Mouse (Mus musculus) kidney, postnatal 4 days (tissue): ENCODE results near the gene Slc29a1.

Source experiments
- DNase-seq, 2 experiments: peaks; one replicate each; pipeline ENCODE4 v3.0.0; 2021; ENCODE audit warnings: mixed read lengths in 2 of 2

Gene Slc29a1

DNA sequence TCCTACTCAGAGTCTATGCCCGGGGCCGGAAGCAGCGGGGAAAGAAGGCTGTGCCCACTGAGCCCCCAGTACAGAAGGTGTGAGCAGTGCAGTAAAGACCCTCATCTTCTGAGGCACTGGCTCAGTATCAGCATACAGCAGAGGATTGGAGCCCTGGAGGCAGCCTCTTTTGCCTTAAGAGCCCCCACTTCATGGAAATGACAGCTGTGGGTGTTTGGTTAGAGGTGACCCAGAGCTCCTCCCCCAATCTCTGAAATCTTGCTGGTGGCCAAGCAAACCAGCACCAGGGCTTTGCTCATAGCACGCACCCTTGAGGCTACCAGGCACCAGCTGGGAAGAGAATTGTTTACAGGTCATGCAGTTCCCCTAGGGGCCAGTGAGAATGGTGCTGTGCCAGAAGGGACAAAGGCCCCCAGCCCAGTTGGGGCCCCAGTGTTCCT, 32.2 kb downstream of the Slc29a1 start:
- no peak for DNase-seq

DNA sequence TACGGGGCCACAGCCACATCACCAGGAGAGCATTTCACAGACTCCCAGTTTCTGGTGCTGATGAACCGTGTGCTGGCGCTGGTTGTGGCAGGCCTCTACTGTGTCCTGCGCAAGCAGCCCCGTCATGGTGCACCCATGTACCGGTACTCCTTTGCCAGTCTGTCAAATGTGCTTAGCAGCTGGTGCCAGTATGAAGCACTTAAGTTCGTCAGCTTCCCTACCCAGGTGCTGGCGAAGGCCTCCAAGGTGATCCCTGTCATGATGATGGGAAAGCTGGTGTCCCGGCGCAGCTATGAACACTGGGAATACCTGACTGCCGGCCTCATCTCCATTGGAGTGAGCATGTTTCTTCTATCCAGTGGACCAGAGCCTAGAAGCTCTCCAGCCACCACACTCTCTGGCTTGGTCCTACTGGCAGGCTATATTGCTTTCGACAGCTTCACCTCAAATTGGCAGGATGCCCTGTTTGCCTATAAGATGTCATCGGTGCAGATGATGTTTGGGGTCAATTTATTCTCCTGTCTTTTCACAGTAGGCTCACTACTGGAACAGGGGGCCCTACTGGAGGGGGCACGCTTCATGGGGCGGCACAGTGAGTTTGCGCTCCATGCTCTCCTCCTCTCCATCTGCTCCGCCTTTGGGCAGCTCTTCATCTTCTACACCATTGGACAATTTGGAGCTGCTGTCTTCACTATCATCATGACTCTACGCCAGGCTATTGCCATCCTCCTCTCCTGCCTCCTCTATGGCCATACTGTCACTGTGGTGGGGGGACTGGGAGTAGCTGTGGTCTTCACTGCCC, 32.8 kb downstream of the Slc29a1 start:
- DNase-seq, result peak in 1 of 2 experiments; percentile 31

DNA sequence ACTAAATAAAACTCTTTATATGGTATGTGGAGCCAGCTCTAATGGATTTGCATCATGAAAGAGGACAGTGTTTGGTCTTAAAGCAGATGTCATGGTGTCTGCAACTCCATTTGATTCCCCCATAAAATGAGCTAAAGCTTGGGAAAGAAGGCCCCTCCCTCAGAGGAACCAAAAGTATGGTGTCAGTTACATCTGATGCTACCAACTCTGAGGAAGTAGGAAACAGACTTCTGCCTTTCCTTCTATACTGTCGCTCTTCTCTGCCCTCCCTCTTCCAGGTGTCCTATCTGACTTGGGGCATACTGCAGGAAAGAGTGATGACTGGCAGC, 33.4 kb downstream of the Slc29a1 start:
- no peak for DNase-seq

DNA sequence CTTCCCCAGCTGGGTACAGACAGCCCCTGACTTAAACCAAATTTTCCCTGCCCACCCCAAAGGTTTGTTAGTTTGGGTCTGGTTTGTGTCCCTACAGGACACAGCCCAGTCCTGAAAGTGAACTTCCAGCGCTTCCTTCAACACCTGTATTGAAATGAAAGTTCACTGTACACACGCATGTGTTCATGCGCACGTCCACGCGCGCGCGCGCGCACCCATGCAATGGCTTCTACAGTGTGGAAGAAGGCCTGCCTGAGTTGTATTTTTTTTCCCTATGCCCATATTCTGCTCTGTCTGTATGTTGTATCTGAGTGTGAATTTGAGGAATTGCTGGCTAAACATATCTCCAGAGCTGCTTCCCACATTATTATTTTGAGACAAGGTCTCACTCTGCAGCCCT, 34.3 kb downstream of the Slc29a1 start:
- DNase-seq, result no peak

DNA sequence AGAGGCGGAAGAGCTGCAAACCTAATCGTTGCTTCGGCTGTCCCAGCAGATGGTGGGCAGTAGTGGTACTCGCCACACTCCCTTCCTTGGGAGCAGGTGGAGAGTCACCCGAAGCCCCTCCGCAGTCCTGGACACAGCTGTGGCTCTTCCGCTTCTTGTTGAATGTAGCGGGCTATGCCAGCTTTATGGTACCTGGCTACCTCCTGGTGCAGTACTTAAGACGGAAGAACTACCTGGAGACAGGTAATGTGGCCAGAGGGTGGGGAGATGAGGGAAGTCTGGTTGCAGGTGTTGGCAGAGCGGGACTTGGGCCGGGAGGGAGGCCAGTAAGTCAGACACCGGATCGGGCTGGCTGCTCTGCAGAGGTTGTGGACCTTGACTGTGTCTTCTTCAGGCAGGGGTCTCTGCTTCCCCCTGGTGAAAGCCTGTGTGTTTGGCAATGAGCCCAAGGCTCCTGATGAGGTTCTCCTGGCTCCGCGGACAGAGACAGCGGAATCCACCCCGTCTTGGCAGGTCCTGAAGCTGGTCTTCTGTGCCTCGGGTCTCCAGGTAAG, 34.8 kb downstream of the Slc29a1 start:
- DNase-seq, result peak; percentile 30 to 57

DNA sequence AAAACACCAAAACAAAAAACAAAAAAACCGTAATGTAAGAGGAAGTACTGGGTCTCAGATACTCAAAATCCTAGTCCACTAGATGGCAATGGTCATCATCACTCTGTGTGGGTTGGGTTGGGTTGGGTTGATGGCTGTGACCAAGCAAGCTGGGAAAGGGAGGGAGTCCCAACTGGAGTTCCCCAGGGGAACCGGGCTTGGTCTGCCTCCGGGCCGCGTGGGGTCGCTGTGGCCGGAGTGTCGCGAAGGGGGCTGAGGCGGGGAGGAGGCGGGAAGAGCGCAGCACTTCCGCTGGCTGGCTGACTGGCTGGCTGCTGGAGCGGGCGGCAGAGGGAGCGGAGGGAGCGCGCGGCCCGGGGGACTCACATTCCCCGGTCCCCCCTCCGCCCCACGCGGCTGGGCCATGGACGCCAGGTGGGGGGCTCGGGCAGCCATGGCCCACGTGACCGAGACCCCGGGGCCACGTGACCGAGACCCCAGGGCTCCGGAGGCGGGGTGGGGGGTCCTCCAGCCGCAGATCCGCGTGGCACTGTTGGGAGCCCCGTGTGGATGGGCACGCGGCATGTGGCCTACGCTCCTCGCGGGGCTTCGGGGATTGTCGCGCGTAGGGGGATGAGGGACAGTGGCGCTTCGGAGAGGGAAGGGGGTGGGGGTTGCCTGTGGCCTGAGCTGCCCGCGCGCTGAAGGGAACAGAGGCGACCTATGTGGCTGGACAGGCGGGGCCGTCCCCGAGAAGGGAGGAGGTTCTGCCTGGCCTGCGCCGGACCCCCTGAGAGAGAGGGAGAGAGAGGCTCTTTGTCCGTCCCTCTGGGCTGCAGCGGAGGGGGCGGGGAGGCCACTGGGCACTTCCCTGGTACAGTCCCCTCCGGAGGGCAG, 35.5 kb downstream of the Slc29a1 start, which contains the start of gene Slc35b2:
Slc35b2 (plus strand) TSS at position 220 of the 876 bp plus-strand sequence.
- DNase-seq, result peak; percentile 96 to 97

DNA sequence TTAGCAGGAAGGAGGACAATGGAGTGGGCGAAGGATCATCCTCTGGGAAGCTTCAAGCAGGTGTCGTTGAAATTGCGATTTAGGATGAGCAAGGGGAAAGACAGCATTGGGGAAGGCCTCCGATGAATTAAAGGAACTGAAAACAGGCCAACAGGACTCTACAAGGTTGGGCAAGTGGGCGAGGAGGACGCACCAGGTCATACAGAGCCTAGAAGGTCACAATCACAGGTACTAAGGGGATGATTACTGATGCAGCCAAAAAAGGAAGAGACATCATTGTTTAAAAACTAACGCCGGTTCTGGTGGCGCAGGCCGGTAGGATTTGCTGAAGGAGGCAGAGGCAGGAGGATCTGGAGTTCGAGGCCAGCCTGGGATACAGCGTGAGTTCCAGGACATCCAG, 36.2 kb downstream of the Slc29a1 start:
- no peak for DNase-seq

DNA sequence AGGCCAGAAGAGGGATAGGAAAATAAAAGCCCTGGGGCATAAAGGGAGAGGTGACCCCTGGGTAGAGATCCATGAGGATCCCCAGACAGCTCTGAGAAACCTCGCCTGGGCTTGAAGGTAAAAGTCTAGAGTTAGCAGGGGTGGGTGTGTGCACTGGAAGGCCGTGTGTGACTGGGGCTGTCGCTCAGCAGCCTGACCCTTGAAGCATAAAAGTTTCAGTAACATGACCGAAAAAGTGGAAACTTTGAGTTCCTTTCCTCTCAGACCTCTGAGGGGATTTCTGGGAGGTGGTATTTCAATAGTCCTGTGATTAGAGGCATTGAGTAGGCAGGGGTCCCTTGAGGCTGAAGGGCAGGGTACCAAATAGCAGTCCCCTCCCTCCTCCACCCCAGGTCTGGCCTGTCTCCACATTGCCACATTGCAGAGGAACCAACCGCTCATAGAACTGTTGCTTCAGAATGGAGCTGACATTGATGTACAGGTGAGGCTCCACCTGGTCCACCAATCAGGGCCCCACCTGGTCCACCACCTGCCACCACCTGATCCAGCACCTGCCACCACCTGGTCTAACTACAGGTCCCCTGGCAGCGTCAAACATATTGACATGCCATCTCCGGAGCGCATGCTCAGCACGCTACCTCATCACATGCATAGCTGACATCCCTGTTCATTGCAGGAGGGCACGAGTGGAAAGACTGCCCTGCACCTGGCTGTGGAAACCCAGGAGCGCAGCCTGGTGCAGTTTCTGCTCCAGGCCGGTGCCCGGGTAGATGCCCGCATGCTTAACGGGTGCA, 39.5 kb downstream of the Slc29a1 start:
- no peak for DNase-seq

DNA sequence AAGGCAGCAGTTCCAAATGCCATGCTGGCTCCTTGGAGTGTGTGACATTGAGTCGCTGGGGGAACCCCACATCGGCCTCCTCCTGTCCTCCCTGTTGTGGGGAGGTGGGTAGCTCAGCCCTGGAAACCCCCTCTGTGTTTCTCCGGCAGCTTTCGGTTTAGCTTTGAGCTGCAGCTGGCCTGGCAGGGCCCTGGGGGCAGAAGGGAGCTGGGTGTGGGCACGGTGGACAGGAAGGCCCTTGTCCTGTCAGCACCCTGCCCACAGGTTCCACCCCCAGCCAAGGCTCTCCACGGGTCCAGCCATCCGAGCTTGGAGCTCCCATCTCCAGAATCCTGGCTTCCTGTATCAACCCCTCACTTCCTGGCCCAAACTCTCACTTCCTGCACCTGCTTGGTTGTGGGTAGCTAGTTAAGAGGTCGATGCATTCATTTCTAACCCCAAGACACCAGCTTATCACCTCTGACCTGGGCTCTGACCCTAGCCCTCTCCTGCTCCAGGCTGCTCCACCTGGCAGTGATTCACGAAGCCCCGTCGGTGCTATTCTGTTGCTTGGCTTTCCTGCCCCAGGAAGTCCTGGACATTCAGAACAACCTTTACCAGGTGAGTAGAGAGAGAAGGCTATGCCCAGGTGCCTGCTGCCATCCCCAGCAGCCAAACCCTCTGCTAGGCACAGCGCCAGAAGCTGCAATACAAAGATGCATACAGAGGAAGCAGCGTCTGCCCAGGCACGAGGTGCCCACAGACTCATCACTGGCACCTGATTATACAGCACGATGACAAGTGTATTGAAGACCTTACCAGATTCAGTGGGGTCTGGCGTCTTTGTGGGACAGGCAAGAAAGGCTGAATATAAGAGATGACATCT, 41.2 kb downstream of the Slc29a1 start:
- peak in 1 of 2 experiments; percentile 10 for DNase-seq

DNA sequence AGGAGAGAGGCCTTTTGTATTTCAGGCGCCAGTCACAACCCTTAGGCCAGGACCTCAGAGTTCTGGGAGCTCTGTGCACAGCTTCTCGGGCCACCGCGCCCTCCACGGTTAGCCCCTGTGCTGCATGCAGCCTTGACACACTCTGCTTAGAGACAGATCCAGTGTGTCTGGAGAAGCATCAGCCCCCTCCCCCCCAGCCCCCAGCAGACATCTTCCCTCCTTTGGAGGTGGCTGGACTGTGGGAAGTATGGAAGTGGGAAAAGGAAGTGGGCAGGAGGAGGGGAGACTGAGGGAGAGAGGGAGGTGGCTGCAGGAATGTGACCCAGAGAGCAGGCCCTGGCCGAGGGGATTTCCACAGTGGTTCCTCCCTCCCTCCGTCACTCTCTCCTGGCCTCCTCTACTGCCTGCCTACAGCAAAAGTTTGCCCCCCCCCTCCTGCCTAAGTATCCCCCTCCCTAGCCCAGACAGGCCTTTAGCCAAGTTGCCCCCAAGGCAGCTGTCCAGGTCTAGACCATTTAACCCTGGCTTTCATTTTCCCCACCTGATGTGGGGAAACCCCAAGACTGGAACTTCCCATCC, 42.1 kb downstream of the Slc29a1 start:
- DNase-seq, result peak in 1 of 2 experiments; percentile 27

DNA sequence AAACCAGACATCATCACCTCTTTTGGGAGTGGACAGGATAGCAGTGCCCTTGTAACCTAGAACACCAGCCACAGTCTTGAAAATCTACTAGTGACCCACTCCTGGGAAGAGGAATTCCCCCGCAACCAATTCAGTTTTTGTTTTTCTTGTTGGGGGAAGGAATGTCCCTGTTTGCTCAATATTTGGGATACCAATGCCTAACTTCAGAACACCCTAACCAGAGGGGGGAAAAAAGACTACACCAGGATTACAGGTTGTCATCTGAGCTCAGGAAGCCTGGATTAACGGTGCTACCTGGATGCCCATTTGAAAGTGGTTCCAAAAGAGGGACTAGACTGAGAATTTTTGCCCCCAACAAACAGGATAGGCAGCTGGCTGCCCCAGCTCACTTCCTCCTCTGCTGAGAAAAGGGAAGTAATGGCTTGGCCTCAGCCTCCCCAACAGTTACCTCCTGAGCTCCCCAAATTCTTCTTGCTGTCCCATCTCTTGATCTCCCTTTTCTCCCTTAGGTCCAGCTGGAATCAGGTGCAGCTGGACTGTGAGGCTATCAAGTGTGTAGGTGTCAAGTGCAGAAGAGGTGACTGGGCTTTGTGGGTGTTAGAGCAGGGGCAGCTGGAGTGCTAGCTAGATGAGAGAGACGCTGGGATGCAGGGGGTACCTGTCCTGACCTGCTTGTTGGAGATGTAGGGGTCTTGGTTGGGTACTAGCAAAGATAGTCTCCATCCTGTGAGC, 42.7 kb downstream of the Slc29a1 start:
- peak in 1 of 2 experiments; percentile 3 for DNase-seq

DNA sequence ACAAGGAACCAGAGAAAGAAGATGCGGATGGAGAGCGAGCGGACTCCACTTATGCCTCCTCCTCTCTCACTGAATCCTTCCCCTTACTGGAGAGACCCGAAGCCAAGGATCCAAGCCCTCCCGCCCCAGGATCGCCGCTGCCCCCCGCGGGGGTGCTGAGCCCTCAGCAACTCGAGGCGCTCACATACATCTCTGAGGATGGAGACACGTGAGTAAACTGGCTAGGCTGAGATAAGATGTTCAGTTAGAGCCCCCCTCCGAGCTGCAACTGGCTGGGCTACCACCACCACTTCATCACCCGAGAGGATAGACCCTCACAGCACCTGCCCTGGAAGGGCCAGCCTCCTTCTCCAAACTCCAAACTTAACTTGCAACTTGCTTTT, 43.3 kb downstream of the Slc29a1 start:
- DNase-seq, result no peak

DNA sequence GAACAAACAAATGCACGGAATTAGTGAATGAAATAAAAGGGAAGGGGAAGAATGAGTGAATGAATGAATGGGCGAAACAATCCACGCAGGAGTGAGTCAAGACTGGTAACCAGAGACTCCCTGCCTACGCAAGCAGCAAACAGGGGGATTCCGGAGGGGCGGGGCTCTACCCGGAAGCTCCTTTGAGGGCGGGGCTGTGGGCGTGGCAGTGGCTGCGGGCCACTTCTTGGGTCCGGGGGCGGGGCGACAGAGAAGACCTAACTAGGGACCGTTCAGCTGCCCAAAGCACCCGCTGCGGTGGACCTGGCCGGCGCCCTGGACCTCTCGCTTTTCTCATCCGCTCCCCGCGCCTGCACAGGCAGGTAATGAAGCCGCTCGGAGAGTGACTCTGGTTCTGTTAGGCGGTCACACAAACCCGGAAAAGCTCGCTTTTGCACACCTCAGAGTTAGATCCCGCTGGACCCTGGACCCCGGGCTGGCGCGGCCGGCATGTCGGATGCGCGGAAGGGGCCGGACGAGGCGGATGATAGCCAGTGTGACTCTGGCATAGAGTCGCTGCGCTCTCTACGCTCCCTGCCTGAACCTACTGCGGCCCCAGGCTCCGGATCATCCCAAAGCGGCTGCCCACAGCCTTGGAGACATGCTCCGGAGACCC, 43.8 kb downstream of the Slc29a1 start, which contains the start of gene Nfkbie:
Nfkbie (plus strand) TSS at position 252 of the 655 bp plus-strand sequence.
- DNase-seq, result peak; percentile 99

DNA sequence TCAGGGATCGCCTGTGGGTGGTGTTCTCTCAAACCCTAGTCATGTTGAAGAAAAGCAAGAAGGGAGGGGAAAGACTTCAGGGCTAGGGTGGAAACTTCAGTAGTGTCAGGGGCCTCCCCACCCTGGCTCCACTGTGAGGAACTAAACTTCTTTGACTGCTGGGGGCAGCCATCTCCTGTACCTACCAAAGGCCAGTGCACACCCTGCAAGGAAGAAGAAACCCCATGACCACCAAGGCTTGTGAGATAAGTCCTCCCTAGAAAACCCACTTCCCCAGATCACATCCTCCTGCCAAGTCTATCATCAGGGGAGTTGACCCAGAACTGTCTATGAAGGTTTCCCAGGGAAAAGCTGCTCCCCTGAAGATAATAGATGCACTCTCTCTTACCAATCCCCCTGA, 45.0 kb downstream of the Slc29a1 start:
- no peak for DNase-seq

DNA sequence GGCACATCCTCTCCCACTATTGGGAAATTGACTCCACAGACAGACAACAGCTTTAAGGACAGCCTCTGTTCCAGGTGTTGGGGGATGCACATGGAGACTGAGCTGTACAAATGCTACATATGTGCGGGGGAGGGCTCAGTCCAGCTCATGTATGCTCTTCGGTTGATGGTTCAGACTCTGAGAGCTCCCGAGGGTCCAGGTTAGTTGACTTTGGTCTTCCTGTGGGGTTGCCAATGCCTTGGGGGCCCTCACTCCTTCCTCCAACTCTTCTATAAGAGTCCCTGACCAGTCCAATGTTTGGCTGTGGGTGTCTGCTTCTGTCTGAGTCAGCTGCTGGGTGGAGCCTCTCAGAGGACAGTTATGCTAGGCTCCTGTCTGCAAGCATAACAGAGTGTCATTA, 46.3 kb downstream of the Slc29a1 start:
- no peak for DNase-seq

DNA sequence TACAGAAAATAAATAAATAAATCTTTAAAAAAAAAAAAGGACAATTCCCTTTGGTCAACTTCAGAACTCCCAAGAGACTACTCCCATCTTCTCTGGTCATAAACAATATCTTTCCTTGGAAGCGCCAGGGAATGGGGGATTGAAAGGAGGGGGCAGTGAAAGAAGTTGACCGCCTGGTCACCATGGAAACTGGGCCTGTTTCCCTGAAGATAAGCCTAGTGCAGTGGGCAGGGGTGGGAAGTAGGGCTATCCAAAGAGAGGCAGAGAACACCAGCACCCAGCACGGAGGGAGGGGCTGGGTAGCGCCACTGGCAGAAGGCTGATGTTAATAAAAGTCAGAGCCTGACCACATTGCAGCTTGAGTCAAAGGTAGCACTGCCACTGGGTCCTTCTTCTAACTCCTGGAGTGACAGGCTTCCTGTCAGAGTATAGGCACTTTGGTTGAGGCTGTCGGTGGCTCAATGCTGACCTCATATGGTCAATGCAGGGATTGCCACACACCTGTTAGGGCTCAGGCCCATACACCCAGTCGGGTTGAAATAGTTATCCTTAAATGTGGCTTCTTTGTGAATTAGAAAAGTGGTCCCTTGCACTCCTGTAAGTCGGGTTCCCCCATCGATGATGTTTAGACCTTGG, 47.5 kb downstream of the Slc29a1 start:
- peak; percentile 86 to 87 for DNase-seq

DNA sequence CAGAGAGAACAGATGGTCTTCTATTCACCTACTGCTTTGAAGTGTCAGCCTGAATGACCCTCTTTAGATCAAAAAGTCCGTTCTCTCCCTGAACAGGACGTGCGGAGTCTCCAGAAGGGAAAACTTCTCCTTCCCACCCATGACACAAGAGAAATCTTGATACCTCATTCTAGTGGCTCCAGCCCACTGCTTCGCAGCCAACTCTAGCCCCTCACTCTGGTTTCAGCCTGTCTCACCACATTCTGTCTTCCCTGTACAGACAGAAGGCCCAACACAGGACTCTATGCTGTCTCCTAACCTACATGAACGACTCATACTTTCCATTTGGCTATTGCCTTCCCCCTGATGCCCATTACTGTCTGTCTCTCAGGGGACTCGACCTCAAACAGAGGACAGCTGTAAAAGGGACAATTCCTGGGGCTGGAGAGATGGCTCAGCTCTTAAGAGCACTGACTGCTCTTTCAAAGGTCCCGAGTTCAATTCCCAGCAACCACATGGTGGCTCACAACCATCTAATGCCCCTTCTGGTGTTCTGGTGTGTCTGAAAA, 48.1 kb downstream of the Slc29a1 start:
- DNase-seq, result no peak

DNA sequence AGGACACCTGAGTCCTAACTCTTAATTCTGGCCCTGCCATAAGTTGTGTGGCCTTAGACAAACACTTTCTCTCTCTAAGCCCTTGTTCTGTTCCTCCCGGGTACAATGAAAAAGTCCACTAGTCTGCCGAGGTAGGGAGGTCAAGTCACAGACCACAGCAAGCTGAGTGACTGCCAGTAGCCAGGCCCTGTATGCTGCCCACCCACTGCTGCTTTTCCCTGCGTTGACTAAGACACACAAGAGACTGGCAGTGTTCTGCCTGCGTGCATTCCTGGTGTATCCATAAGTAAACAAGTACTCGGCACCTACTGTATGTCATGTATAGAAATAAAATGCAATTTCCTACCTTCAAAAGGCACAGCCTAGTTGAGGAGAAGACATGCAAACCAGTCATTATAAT, 49.2 kb downstream of the Slc29a1 start:
- DNase-seq, result no peak

DNA sequence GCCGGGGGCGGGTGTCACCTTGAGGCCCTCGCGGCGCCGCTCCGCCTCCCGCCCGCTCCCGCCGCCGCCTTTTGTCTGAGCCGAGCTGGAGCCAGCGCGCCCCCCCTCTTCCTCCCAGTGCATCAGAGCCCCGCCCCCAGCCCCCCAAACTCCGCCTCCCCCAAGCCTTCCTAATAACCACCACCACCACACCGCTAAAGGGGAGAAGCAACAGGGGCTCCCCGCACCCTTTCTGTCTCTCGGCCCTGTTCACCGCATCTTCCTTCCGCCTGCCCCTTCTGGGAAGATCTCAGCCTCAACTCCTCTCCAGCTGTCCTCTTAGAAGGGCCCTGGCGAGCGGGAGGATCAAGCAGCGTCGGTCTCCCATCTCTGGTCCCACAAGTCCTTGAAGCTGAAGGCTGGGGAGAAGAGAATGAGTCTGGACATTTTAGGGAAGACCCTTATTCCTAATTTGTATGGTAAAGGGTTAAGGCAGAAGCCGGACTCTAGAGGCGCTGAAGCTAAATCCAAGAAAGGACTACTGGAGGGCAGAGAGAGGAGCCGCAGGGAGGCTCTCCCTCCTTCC, 49.7 kb downstream of the Slc29a1 start, which contains the start of gene Tmem151b:
Tmem151b (minus strand) TSS at position 61 of the 565 bp plus-strand sequence.
- DNase-seq, result peak; percentile 70 to 74
